Mouse (Mus musculus): ENCODE data around the gene Wdr78. TPM values are rescaled to one million over a fixed set of nuclear protein-coding genes. Genes with fewer than 3 reads are reported as not detected.

Gene Wdr78
- total and polyA plus RNA-seq, 2 experiments, result 0.10 to 0.46 TPM

- no peak overlapping the region for H3K4me3 ChIP-seq (ENCODE audit: insufficient read depth, low read depth, low read length)
- H3K27me3 ChIP-seq (ENCODE audit: control insufficient read depth, insufficient read depth, low read length), result no peaks in the 10 kb centered on the region
- peaks cover 9% of the 10 kb centered on the region; the same call in 1 of the 2 replicates for H3K79me2 ChIP-seq (ENCODE audit: control insufficient read depth, insufficient read depth, low read length)
- H3K9ac ChIP-seq (ENCODE audit: low read depth, low read length), result no peak overlapping the region
- H3K36me3 ChIP-seq (ENCODE audit: control insufficient read depth, insufficient read depth, low read length), result peaks cover 8% of the 10 kb centered on the region
- no peak for DNase-seq (ENCODE audit: extremely low read depth, low read depth, low spot score)
- peaks cover 8% of the 10 kb centered on the region for H3K4me1 ChIP-seq (ENCODE audit: control insufficient read depth, insufficient read depth, low read length)
- 66% methylated on average over 4 of the region's 4 CpGs for WGBS
- TF ChIP-seq POLR2A (IDR thresholded peaks at IDR 0.05; ENCODE audit: extremely low read depth, insufficient read depth, low read length) (no peak), CTCF (IDR thresholded peaks at IDR 0.05; ENCODE audit: low read depth, low read length) (no peak)
- no peak overlapping the region for H3K27ac ChIP-seq (replicated peaks; ENCODE audit: insufficient read depth, low read depth, low read length)
Measured at GRCm38 (mm10) chr4:103126533-103126932, 12.2 kb upstream of the Wdr78 start.

GRCm38 (mm10) chr4:103123606-103124005, 9.3 kb upstream of the Wdr78 start:
- Histone ChIP-seq H3K9ac (ENCODE audit: low read depth, low read length) (no peak overlapping the region), H3K36me3 (ENCODE audit: control insufficient read depth, insufficient read depth, low read length) (no peaks in the 10 kb centered on the region), H3K27me3 (ENCODE audit: control insufficient read depth, insufficient read depth, low read length) (no peaks in the 10 kb centered on the region), H3K79me2 (ENCODE audit: control insufficient read depth, insufficient read depth, low read length) (peaks cover 15% of the 10 kb centered on the region), H3K4me1 (ENCODE audit: control insufficient read depth, insufficient read depth, low read length) (peaks cover 14% of the 10 kb centered on the region), H3K4me3 (ENCODE audit: insufficient read depth, low read depth, low read length) (no peak overlapping the region), H3K27ac (replicated peaks; ENCODE audit: insufficient read depth, low read depth, low read length) (no peak overlapping the region)
- DNase-seq (ENCODE audit: extremely low read depth, low read depth, low spot score), result peak; percentile 36
- TF ChIP-seq CTCF (IDR thresholded peaks at IDR 0.05; ENCODE audit: low read depth, low read length) (no peak), POLR2A (IDR thresholded peaks at IDR 0.05; ENCODE audit: extremely low read depth, insufficient read depth, low read length) (no peak)

GRCm38 (mm10) chr4:103123086-103123485, 8.7 kb upstream of the Wdr78 start:
- Histone ChIP-seq H3K27ac (replicated peaks; ENCODE audit: insufficient read depth, low read depth, low read length) (no peak overlapping the region), H3K36me3 (ENCODE audit: control insufficient read depth, insufficient read depth, low read length) (no peaks in the 10 kb centered on the region), H3K4me3 (ENCODE audit: insufficient read depth, low read depth, low read length) (no peak overlapping the region), H3K27me3 (ENCODE audit: control insufficient read depth, insufficient read depth, low read length) (no peaks in the 10 kb centered on the region), H3K4me1 (ENCODE audit: control insufficient read depth, insufficient read depth, low read length) (peaks cover 15% of the 10 kb centered on the region), H3K9ac (ENCODE audit: low read depth, low read length) (peak overlapping the region; percentile 5; the same call in 1 of the 2 replicates), H3K79me2 (ENCODE audit: control insufficient read depth, insufficient read depth, low read length) (peaks cover 15% of the 10 kb centered on the region)
- WGBS, result 26% methylated on average over 2 of the region's 2 CpGs
- no peak for DNase-seq (ENCODE audit: extremely low read depth, low read depth, low spot score)
- TF ChIP-seq CTCF (IDR thresholded peaks at IDR 0.05; ENCODE audit: low read depth, low read length) (no peak), POLR2A (IDR thresholded peaks at IDR 0.05; ENCODE audit: extremely low read depth, insufficient read depth, low read length) (no peak)

GRCm38 (mm10) chr4:103120874-103121389, 6.6 kb upstream of the Wdr78 start:
- H3K36me3 ChIP-seq (ENCODE audit: control insufficient read depth, insufficient read depth, low read length), result no peaks in the 10 kb centered on the region
- TF ChIP-seq CTCF (IDR thresholded peaks at IDR 0.05; ENCODE audit: low read depth, low read length) (no peak), POLR2A (IDR thresholded peaks at IDR 0.05; ENCODE audit: extremely low read depth, insufficient read depth, low read length) (no peak)
- no peak overlapping the region for H3K4me3 ChIP-seq (ENCODE audit: insufficient read depth, low read depth, low read length)
- WGBS, result 66% methylated on average over 9 of the region's 9 CpGs
- H3K9ac ChIP-seq (ENCODE audit: low read depth, low read length), result peak overlapping the region; percentile 23; the same call in 1 of the 2 replicates
- H3K27me3 ChIP-seq (ENCODE audit: control insufficient read depth, insufficient read depth, low read length), result no peaks in the 10 kb centered on the region
- DNase-seq (ENCODE audit: extremely low read depth, low read depth, low spot score), result no peak
- peaks cover 13% of the 10 kb centered on the region for H3K4me1 ChIP-seq (ENCODE audit: control insufficient read depth, insufficient read depth, low read length)
- peaks cover 11% of the 10 kb centered on the region for H3K79me2 ChIP-seq (ENCODE audit: control insufficient read depth, insufficient read depth, low read length)
- H3K27ac ChIP-seq (replicated peaks; ENCODE audit: insufficient read depth, low read depth, low read length), result peak overlapping the region; percentile 32; the same call in 1 of the 2 replicates

- TF ChIP-seq POLR2A (IDR thresholded peaks at IDR 0.05; ENCODE audit: extremely low read depth, insufficient read depth, low read length) (no peak), CTCF (IDR thresholded peaks at IDR 0.05; ENCODE audit: low read depth, low read length) (no peak)
- no peak overlapping the region for H3K27ac ChIP-seq (replicated peaks; ENCODE audit: insufficient read depth, low read depth, low read length)
- no peak for DNase-seq (ENCODE audit: extremely low read depth, low read depth, low spot score)
- WGBS, result 4% methylated on average over 3 of the region's 3 CpGs
- peaks cover 9% of the 10 kb centered on the region for H3K79me2 ChIP-seq (ENCODE audit: control insufficient read depth, insufficient read depth, low read length)
- H3K36me3 ChIP-seq (ENCODE audit: control insufficient read depth, insufficient read depth, low read length), result no peaks in the 10 kb centered on the region
- no peak overlapping the region for H3K9ac ChIP-seq (ENCODE audit: low read depth, low read length)
- H3K27me3 ChIP-seq (ENCODE audit: control insufficient read depth, insufficient read depth, low read length), result no peaks in the 10 kb centered on the region
- H3K4me3 ChIP-seq (ENCODE audit: insufficient read depth, low read depth, low read length), result peak overlapping the region; percentile 48; the same call in 1 of the 2 replicates
- H3K4me1 ChIP-seq (ENCODE audit: control insufficient read depth, insufficient read depth, low read length), result peaks cover 15% of the 10 kb centered on the region
Measured at GRCm38 (mm10) chr4:103120395-103120794, 6.0 kb upstream of the Wdr78 start.

- 3% methylated on average over 4 of the region's 4 CpGs for WGBS
- TF ChIP-seq CTCF (IDR thresholded peaks at IDR 0.05; ENCODE audit: low read depth, low read length), result no peak
- no peak for TF ChIP-seq POLR2A (IDR thresholded peaks at IDR 0.05; ENCODE audit: extremely low read depth, insufficient read depth, low read length)
- H3K79me2 ChIP-seq (ENCODE audit: control insufficient read depth, insufficient read depth, low read length), result peaks cover 9% of the 10 kb centered on the region
- H3K27ac ChIP-seq (replicated peaks; ENCODE audit: insufficient read depth, low read depth, low read length), result peak overlapping the region; percentile 95
- peak; percentile 58 for DNase-seq (ENCODE audit: extremely low read depth, low read depth, low spot score)
- peak overlapping the region; percentile 94 for H3K9ac ChIP-seq (ENCODE audit: low read depth, low read length)
- peak overlapping the region; percentile 89 for H3K4me3 ChIP-seq (ENCODE audit: insufficient read depth, low read depth, low read length)
- H3K27me3 ChIP-seq (ENCODE audit: control insufficient read depth, insufficient read depth, low read length), result no peaks in the 10 kb centered on the region
- H3K4me1 ChIP-seq (ENCODE audit: control insufficient read depth, insufficient read depth, low read length), result peaks cover 16% of the 10 kb centered on the region
- no peaks in the 10 kb centered on the region for H3K36me3 ChIP-seq (ENCODE audit: control insufficient read depth, insufficient read depth, low read length)
Measured at GRCm38 (mm10) chr4:103120028-103120384, 5.7 kb upstream of the Wdr78 start.

Data from liver, adult 2 months (tissue).